Mouse (Mus musculus): ENCODE data around the gene Gabra6. TPM values are rescaled to one million over a fixed set of nuclear protein-coding genes. Genes with fewer than 3 reads are reported as not detected.

The Gabra6 gene
- not detected in 2 replicates for polyA plus RNA-seq (2012; rRNA removed)

DNA sequence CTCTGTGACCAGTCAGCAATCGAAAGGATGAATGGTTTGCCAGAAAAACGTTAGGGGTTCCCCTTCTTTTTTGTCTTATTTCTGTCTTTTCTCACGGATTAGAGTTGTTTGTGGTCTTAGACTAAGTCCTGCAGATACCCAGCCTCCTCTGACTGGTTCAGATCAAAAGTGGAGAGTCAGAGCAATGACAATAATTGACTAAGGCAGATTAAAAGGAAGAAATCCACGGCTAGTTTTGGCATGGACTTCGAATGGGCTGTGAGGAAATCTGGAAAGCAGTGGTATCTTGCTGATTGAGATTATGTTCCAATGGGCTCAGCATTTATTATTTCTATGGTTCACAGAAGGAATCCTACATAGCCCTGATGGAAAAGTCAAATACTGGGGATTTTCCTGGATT lies at the start of gene Gabra6:
Gene Gabra6 (minus strand): TSS at position 191 of the 400 bp plus-strand sequence.
- Histone ChIP-seq H3K36me3 (ENCODE audit: control insufficient read depth, insufficient read depth, low read length) (no peaks in the 10 kb centered on the region), H3K27ac (ENCODE audit: insufficient read depth, low read depth, low read length) (no peak within 1 kb of the TSS), H3K27me3 (replicated peaks; ENCODE audit: control insufficient read depth, insufficient read depth, low read length) (no peaks in the 10 kb centered on the region), H3K4me3 (ENCODE audit: insufficient read depth, low read depth, low read length) (no peak within 1 kb of the TSS), H3K4me1 (ENCODE audit: control insufficient read depth, insufficient read depth, low read length) (no peaks in the 10 kb centered on the region)
- TF ChIP-seq POLR2A (IDR thresholded peaks at IDR 0.05; ENCODE audit: low read depth, low read length) (no peak), CTCF (conservative IDR thresholded peaks at IDR 0.05; ENCODE audit: insufficient read depth, insufficient read length, low read depth, low read length) (no peak)
- no peak for DNase-seq
- WGBS: 57% methylated on average over 5 of the region's 5 CpGs

- 73% methylated on average over 7 of the region's 7 CpGs for WGBS
- no peak for DNase-seq
- H3K36me3 ChIP-seq (ENCODE audit: control insufficient read depth, insufficient read depth, low read length): no peaks in the 10 kb centered on the region
- no peak overlapping the region for H3K4me3 ChIP-seq (ENCODE audit: insufficient read depth, low read depth, low read length)
- H3K27me3 ChIP-seq (replicated peaks; ENCODE audit: control insufficient read depth, insufficient read depth, low read length): no peaks in the 10 kb centered on the region
- TF ChIP-seq CTCF (conservative IDR thresholded peaks at IDR 0.05; ENCODE audit: insufficient read depth, insufficient read length, low read depth, low read length): no peak
- no peak for TF ChIP-seq POLR2A (IDR thresholded peaks at IDR 0.05; ENCODE audit: low read depth, low read length)
- no peaks in the 10 kb centered on the region for H3K4me1 ChIP-seq (ENCODE audit: control insufficient read depth, insufficient read depth, low read length)
- no peak overlapping the region for H3K27ac ChIP-seq (ENCODE audit: insufficient read depth, low read depth, low read length)
Measured at GRCm38 (mm10) chr11:42365544-42365943, 44.7 kb upstream of the Gabra6 start.

DNA sequence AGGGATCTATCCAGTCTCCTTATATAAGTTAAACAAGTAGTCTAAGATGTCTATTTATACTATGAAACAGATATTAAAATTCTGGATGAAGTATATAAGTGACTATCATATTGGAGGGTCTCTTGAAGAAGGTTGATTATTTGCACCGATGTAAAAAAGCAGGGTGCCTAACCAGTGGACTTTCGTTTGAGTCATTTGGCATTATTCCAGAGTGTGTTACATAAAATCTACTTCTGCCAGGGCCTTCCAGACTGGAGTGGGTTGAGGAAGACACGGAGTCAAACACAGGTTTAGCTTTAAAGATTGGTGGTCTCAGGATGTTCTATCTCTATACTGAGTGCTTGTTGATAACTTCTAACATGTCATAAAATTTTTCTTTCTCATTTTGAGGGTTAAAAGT lies 11.2 kb upstream of the Gabra6 start:
- no peak for DNase-seq
- H3K27ac ChIP-seq (ENCODE audit: insufficient read depth, low read depth, low read length): no peak overlapping the region
- no peaks in the 10 kb centered on the region for H3K27me3 ChIP-seq (replicated peaks; ENCODE audit: control insufficient read depth, insufficient read depth, low read length)
- no peak for TF ChIP-seq POLR2A (IDR thresholded peaks at IDR 0.05; ENCODE audit: low read depth, low read length)
- no peak for TF ChIP-seq CTCF (conservative IDR thresholded peaks at IDR 0.05; ENCODE audit: insufficient read depth, insufficient read length, low read depth, low read length)
- H3K36me3 ChIP-seq (ENCODE audit: control insufficient read depth, insufficient read depth, low read length): no peaks in the 10 kb centered on the region
- 53% methylated on average over 3 of the region's 3 CpGs for WGBS
- no peaks in the 10 kb centered on the region for H3K4me1 ChIP-seq (ENCODE audit: control insufficient read depth, insufficient read depth, low read length)
- H3K4me3 ChIP-seq (ENCODE audit: insufficient read depth, low read depth, low read length): no peak overlapping the region

DNA sequence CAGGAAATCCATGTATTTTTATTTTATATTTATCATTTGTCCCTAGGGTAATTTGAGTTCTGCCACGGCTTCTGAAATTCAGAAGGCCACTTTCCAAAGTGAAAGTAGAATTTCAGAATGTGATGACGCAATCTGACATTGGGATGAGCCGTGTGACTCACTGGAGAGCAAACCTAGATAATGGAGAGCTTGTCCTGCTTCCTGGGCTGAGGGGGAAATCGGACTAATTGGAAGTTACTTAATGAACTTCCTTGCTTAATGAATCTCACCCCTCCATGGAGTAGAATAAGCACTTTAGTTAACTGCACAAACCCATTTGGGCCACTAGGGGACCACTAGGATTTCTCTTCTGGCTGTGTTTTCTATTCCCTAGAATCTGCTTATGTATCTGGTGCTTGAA lies 5.4 kb upstream of the Gabra6 start:
- TF ChIP-seq CTCF (conservative IDR thresholded peaks at IDR 0.05; ENCODE audit: insufficient read depth, insufficient read length, low read depth, low read length) (no peak), POLR2A (IDR thresholded peaks at IDR 0.05; ENCODE audit: low read depth, low read length) (no peak)

GRCm38 (mm10) chr11:42321560-42321959 lies 688 bp upstream of the Gabra6 start:
- DNase-seq: no peak
- no peak overlapping the region for H3K27ac ChIP-seq (ENCODE audit: insufficient read depth, low read depth, low read length)
- TF ChIP-seq CTCF (conservative IDR thresholded peaks at IDR 0.05; ENCODE audit: insufficient read depth, insufficient read length, low read depth, low read length) (no peak), POLR2A (IDR thresholded peaks at IDR 0.05; ENCODE audit: low read depth, low read length) (no peak)
- H3K27me3 ChIP-seq (replicated peaks; ENCODE audit: control insufficient read depth, insufficient read depth, low read length): no peaks in the 10 kb centered on the region
- H3K36me3 ChIP-seq (ENCODE audit: control insufficient read depth, insufficient read depth, low read length): no peaks in the 10 kb centered on the region
- no peaks in the 10 kb centered on the region for H3K4me1 ChIP-seq (ENCODE audit: control insufficient read depth, insufficient read depth, low read length)
- H3K4me3 ChIP-seq (ENCODE audit: insufficient read depth, low read depth, low read length): no peak overlapping the region
- 76% methylated on average over 3 of the region's 3 CpGs for WGBS

More for the DNA sequence above, 5.4 kb upstream of the Gabra6 start:
- Histone ChIP-seq H3K4me3 (ENCODE audit: insufficient read depth, low read depth, low read length) (no peak overlapping the region), H3K27me3 (replicated peaks; ENCODE audit: control insufficient read depth, insufficient read depth, low read length) (no peaks in the 10 kb centered on the region), H3K27ac (ENCODE audit: insufficient read depth, low read depth, low read length) (no peak overlapping the region), H3K36me3 (ENCODE audit: control insufficient read depth, insufficient read depth, low read length) (no peaks in the 10 kb centered on the region), H3K4me1 (ENCODE audit: control insufficient read depth, insufficient read depth, low read length) (no peaks in the 10 kb centered on the region)
- no peak for DNase-seq
- 81% methylated on average over 4 of the region's 4 CpGs for WGBS

- Histone ChIP-seq H3K36me3 (ENCODE audit: control insufficient read depth, insufficient read depth, low read length) (no peaks in the 10 kb centered on the region), H3K4me3 (ENCODE audit: insufficient read depth, low read depth, low read length) (no peak overlapping the region), H3K4me1 (ENCODE audit: control insufficient read depth, insufficient read depth, low read length) (no peaks in the 10 kb centered on the region), H3K27me3 (replicated peaks; ENCODE audit: control insufficient read depth, insufficient read depth, low read length) (no peaks in the 10 kb centered on the region), H3K27ac (ENCODE audit: insufficient read depth, low read depth, low read length) (no peak overlapping the region)
- TF ChIP-seq POLR2A (IDR thresholded peaks at IDR 0.05; ENCODE audit: low read depth, low read length) (no peak), CTCF (conservative IDR thresholded peaks at IDR 0.05; ENCODE audit: insufficient read depth, insufficient read length, low read depth, low read length) (no peak)
- WGBS: 80% methylated on average over 3 of the region's 3 CpGs
- DNase-seq: no peak
Measured at GRCm38 (mm10) chr11:42319521-42319920, 1.4 kb downstream of the Gabra6 start.

GRCm38 (mm10) chr11:42319101-42319500 lies 1.8 kb downstream of the Gabra6 start:
- H3K27me3 ChIP-seq (replicated peaks; ENCODE audit: control insufficient read depth, insufficient read depth, low read length): no peaks in the 10 kb centered on the region
- no peak for DNase-seq
- H3K36me3 ChIP-seq (ENCODE audit: control insufficient read depth, insufficient read depth, low read length): no peaks in the 10 kb centered on the region
- TF ChIP-seq CTCF (conservative IDR thresholded peaks at IDR 0.05; ENCODE audit: insufficient read depth, insufficient read length, low read depth, low read length) (no peak), POLR2A (IDR thresholded peaks at IDR 0.05; ENCODE audit: low read depth, low read length) (no peak)
- no peaks in the 10 kb centered on the region for H3K4me1 ChIP-seq (ENCODE audit: control insufficient read depth, insufficient read depth, low read length)
- no peak overlapping the region for H3K27ac ChIP-seq (ENCODE audit: insufficient read depth, low read depth, low read length)
- 89% methylated on average over 6 of the region's 6 CpGs for WGBS
- H3K4me3 ChIP-seq (ENCODE audit: insufficient read depth, low read depth, low read length): no peak overlapping the region
